Comparison of ENCODE assay signal across 26 mouse cellular contexts in genomic region chrX:121497219-121497618, GRCm38 (mm10).
"Had no signal": no experiment of that assay in that cellular context is flagged by ENCODE, and none has a peak within 500 bp of the region (broad histone marks: within the 10 kb centered on the region; RNA-seq: fewer than 3 reads in every experiment).

No protein-coding gene starts in this region.

- H3K4me3 ChIP-seq: heart, embryonic 10.5 days; heart, embryonic 13.5 days; heart, embryonic 15.5 days; hindbrain, embryonic 10.5 days; hindbrain, embryonic 12.5 days; hindbrain, embryonic 13.5 days; hindbrain, embryonic 15.5 days; intestine, embryonic 15.5 days; kidney, embryonic 15.5 days; layer of hippocampus, adult 2 months; left cerebral cortex, adult 2 months had no signal

- H3K9me3 ChIP-seq: heart, embryonic 10.5 days; heart, embryonic 15.5 days; hindbrain, embryonic 10.5 days; hindbrain, embryonic 12.5 days; hindbrain, embryonic 13.5 days; hindbrain, embryonic 15.5 days; intestine, embryonic 15.5 days; kidney, embryonic 15.5 days had no signal

- H3K4me2 ChIP-seq: heart, embryonic 11.5 days; heart, embryonic 13.5 days; heart, embryonic 15.5 days; hindbrain, embryonic 12.5 days; hindbrain, embryonic 13.5 days; hindbrain, embryonic 14.5 days; hindbrain, embryonic 15.5 days; intestine, embryonic 15.5 days; kidney, embryonic 15.5 days had no signal

- H3K4me1 ChIP-seq: heart, embryonic 10.5 days; heart, embryonic 13.5 days; heart, embryonic 15.5 days; hindbrain, embryonic 10.5 days; hindbrain, embryonic 12.5 days; hindbrain, embryonic 13.5 days; hindbrain, embryonic 15.5 days; intestine, embryonic 15.5 days; kidney, embryonic 15.5 days had no signal

- H3K9ac ChIP-seq: heart, embryonic 13.5 days; heart, embryonic 15.5 days; hindbrain, embryonic 12.5 days; hindbrain, embryonic 13.5 days; hindbrain, embryonic 14.5 days; hindbrain, embryonic 15.5 days; intestine, embryonic 15.5 days; kidney, embryonic 15.5 days had no signal

- H3K36me3 ChIP-seq: heart, embryonic 10.5 days; heart, embryonic 13.5 days; heart, embryonic 15.5 days; hindbrain, embryonic 10.5 days; hindbrain, embryonic 12.5 days; hindbrain, embryonic 13.5 days; hindbrain, embryonic 15.5 days; intestine, embryonic 15.5 days; kidney, embryonic 15.5 days had no signal

- ATAC-seq: hindbrain, embryonic 16.5 days; hindbrain, postnatal 0 days; inflammation-experienced regulatory T-cells, adult 6 months; intestine, embryonic 15.5 days; intestine, postnatal 0 days had no signal

- H3K27me3 ChIP-seq: heart, embryonic 13.5 days; heart, embryonic 15.5 days; hindbrain, embryonic 12.5 days; hindbrain, embryonic 13.5 days; hindbrain, embryonic 15.5 days; intestine, embryonic 15.5 days; kidney, embryonic 15.5 days had no signal

- H3K27ac ChIP-seq: heart, embryonic 10.5 days; heart, embryonic 13.5 days; heart, embryonic 15.5 days; hindbrain, embryonic 10.5 days; hindbrain, embryonic 12.5 days; hindbrain, embryonic 13.5 days; hindbrain, embryonic 14.5 days; hindbrain, embryonic 15.5 days; hindbrain, postnatal 0 days; intestine, embryonic 15.5 days; kidney, embryonic 15.5 days; kidney, postnatal 0 days; layer of hippocampus, adult 2 months; left cerebral cortex, adult 2 months had no signal

- DNase-seq: heart, postnatal 10 days; heart, postnatal 36 days; kidney, adult 11 months; kidney, adult 18-20 months; kidney, adult 8-10 months; kidney, adult 9 months; layer of hippocampus, adult 9-11 months; layer of hippocampus, postnatal 36 days had no signal
